Mouse (Mus musculus): ENCODE data around the gene Med15. TPM values are rescaled to one million over a fixed set of nuclear protein-coding genes. Genes with fewer than 3 reads are reported as not detected.
"Not testable (repeated sequence)": the region's sequence is repeated elsewhere in the genome, so short reads cannot be mapped to it uniquely, and the experiment has no call there.

Med15 gene
- polyA plus RNA-seq, 1 experiment from 2014 or later: 53.3 TPM

- H3K4me3 ChIP-seq: peak overlapping the region; percentile 74
- WGBS: 49% methylated on average over 9 of the region's 9 CpGs
- H3K9me3 ChIP-seq: no peaks in the 10 kb centered on the region
- H3K9ac ChIP-seq: peak overlapping the region; percentile 97
- peak overlapping the region; percentile 84 for H3K27ac ChIP-seq
- H3K36me3 ChIP-seq: peaks cover 8% of the 10 kb centered on the region; the same call in 1 of the 2 replicates
- ATAC-seq (ENCODE audit: insufficient number of reproducible peaks, insufficient read depth, low FRiP score, low TSS enrichment, low read depth): no peak
- no peaks in the 10 kb centered on the region for H3K27me3 ChIP-seq
- H3K4me2 ChIP-seq: peak overlapping the region; percentile 90
- peaks cover 31% of the 10 kb centered on the region for H3K4me1 ChIP-seq
Observed at GRCm38 (mm10) chr16:17758902-17759301, 26.2 kb upstream of the Med15 start.

GRCm38 (mm10) chr16:17757756-17758155 is 25.1 kb upstream of the Med15 start:
- no peaks in the 10 kb centered on the region for H3K9me3 ChIP-seq

GRCm38 (mm10) chr16:17753686-17754085 is 21.0 kb upstream of the Med15 start:
- no peak overlapping the region for H3K9ac ChIP-seq
- no peaks in the 10 kb centered on the region for H3K27me3 ChIP-seq
- H3K4me1 ChIP-seq: peaks cover 6% of the 10 kb centered on the region
- H3K4me2 ChIP-seq: no peak overlapping the region
- no peak overlapping the region for H3K4me3 ChIP-seq
- no peaks in the 10 kb centered on the region for H3K9me3 ChIP-seq
- H3K36me3 ChIP-seq: no peaks in the 10 kb centered on the region
- peak overlapping the region; percentile 72; the same call in 1 of the 2 replicates for H3K27ac ChIP-seq
- WGBS: 53% methylated on average over 1 of the region's 1 CpGs
- ATAC-seq (ENCODE audit: insufficient number of reproducible peaks, insufficient read depth, low FRiP score, low TSS enrichment, low read depth): no peak

More at GRCm38 (mm10) chr16:17757756-17758155, 25.1 kb upstream of the Med15 start:
- H3K4me2 ChIP-seq: no peak overlapping the region
- ATAC-seq (ENCODE audit: insufficient number of reproducible peaks, insufficient read depth, low FRiP score, low TSS enrichment, low read depth): no peak
- H3K9ac ChIP-seq: no peak overlapping the region
- H3K27ac ChIP-seq: no peak overlapping the region
- no peak overlapping the region for H3K4me3 ChIP-seq
- H3K27me3 ChIP-seq: no peaks in the 10 kb centered on the region
- peaks cover 33% of the 10 kb centered on the region for H3K4me1 ChIP-seq
- WGBS: 90% methylated on average over 1 of the region's 1 CpGs
- H3K36me3 ChIP-seq: peaks cover 6% of the 10 kb centered on the region; the same call in 1 of the 2 replicates

- no peaks in the 10 kb centered on the region for H3K27me3 ChIP-seq
Observed at GRCm38 (mm10) chr16:17753001-17753400, 20.3 kb upstream of the Med15 start.

GRCm38 (mm10) chr16:17745067-17745466 is 12.4 kb upstream of the Med15 start:
- no peak overlapping the region for H3K9ac ChIP-seq
- ATAC-seq (ENCODE audit: insufficient number of reproducible peaks, insufficient read depth, low FRiP score, low TSS enrichment, low read depth): no peak
- H3K4me1 ChIP-seq: no peaks in the 10 kb centered on the region
- no peak overlapping the region for H3K4me3 ChIP-seq
- 74% methylated on average over 2 of the region's 2 CpGs for WGBS
- no peak overlapping the region for H3K4me2 ChIP-seq
- H3K9me3 ChIP-seq: peaks cover 3% of the 10 kb centered on the region; the same call in 1 of the 2 replicates
- no peaks in the 10 kb centered on the region for H3K27me3 ChIP-seq
- no peak overlapping the region for H3K27ac ChIP-seq
- no peaks in the 10 kb centered on the region for H3K36me3 ChIP-seq

More at GRCm38 (mm10) chr16:17753001-17753400, 20.3 kb upstream of the Med15 start:
- H3K4me1 ChIP-seq: 0 out of 2 replicates have a peak, but pooled peaks cover 4% of the 10 kb centered on the region
- 24% methylated on average over 3 of the region's 3 CpGs for WGBS
- no peak overlapping the region for H3K4me3 ChIP-seq
- H3K9ac ChIP-seq: no peak overlapping the region
- H3K36me3 ChIP-seq: no peaks in the 10 kb centered on the region
- no peak overlapping the region for H3K4me2 ChIP-seq
- H3K27ac ChIP-seq: peak overlapping the region; percentile 72
- ATAC-seq (ENCODE audit: insufficient number of reproducible peaks, insufficient read depth, low FRiP score, low TSS enrichment, low read depth): peak; percentile 69; the same call in 1 of the 2 replicates
- H3K9me3 ChIP-seq: no peaks in the 10 kb centered on the region

- Histone ChIP-seq H3K4me2 (no peak overlapping the region), H3K9ac (no peak overlapping the region), H3K4me1 (no peaks in the 10 kb centered on the region), H3K9me3 (peaks cover 3% of the 10 kb centered on the region; the same call in 1 of the 2 replicates), H3K36me3 (no peaks in the 10 kb centered on the region), H3K4me3 (no peak overlapping the region), H3K27me3 (no peaks in the 10 kb centered on the region), H3K27ac (no peak overlapping the region)
- 10% methylated on average over 1 of the region's 1 CpGs for WGBS
- ATAC-seq (ENCODE audit: insufficient number of reproducible peaks, insufficient read depth, low FRiP score, low TSS enrichment, low read depth): no peak
Observed at GRCm38 (mm10) chr16:17744536-17744935, 11.8 kb upstream of the Med15 start.

- WGBS: 46% methylated on average over 4 of the region's 4 CpGs
Observed at GRCm38 (mm10) chr16:17743279-17743678, 10.6 kb upstream of the Med15 start.

GRCm38 (mm10) chr16:17742810-17743209 is 10.1 kb upstream of the Med15 start:
- WGBS: 76% methylated on average over 1 of the region's 1 CpGs
- ATAC-seq (ENCODE audit: insufficient number of reproducible peaks, insufficient read depth, low FRiP score, low TSS enrichment, low read depth): no peak
- H3K4me3 ChIP-seq: no peak overlapping the region
- no peak overlapping the region for H3K4me2 ChIP-seq
- H3K9ac ChIP-seq: no peak overlapping the region
- H3K27me3 ChIP-seq: no peaks in the 10 kb centered on the region
- peaks cover 3% of the 10 kb centered on the region; the same call in 1 of the 2 replicates for H3K9me3 ChIP-seq
- H3K36me3 ChIP-seq: no peaks in the 10 kb centered on the region
- H3K4me1 ChIP-seq: no peaks in the 10 kb centered on the region
- no peak overlapping the region for H3K27ac ChIP-seq

More at GRCm38 (mm10) chr16:17743279-17743678, 10.6 kb upstream of the Med15 start:
- Histone ChIP-seq H3K4me1 (no peaks in the 10 kb centered on the region), H3K4me3 (no peak overlapping the region), H3K27ac (no peak overlapping the region), H3K4me2 (no peak overlapping the region), H3K27me3 (no peaks in the 10 kb centered on the region), H3K9me3 (peaks cover 3% of the 10 kb centered on the region; the same call in 1 of the 2 replicates), H3K36me3 (no peaks in the 10 kb centered on the region), H3K9ac (no peak overlapping the region)
- no peak for ATAC-seq (ENCODE audit: insufficient number of reproducible peaks, insufficient read depth, low FRiP score, low TSS enrichment, low read depth)

- WGBS: 78% methylated on average over 4 of the region's 4 CpGs
- Histone ChIP-seq H3K27me3 (0 out of 2 replicates have a peak, but pooled peaks cover 4% of the 10 kb centered on the region), H3K27ac (no peak overlapping the region), H3K4me1 (no peaks in the 10 kb centered on the region), H3K9me3 (no peaks in the 10 kb centered on the region; the same call in 1 of the 2 replicates), H3K4me2 (no peak overlapping the region), H3K4me3 (no peak overlapping the region), H3K9ac (no peak overlapping the region), H3K36me3 (no peaks in the 10 kb centered on the region)
- no peak for ATAC-seq (ENCODE audit: insufficient number of reproducible peaks, insufficient read depth, low FRiP score, low TSS enrichment, low read depth)
Observed at GRCm38 (mm10) chr16:17740080-17740479, 7.4 kb upstream of the Med15 start.

GRCm38 (mm10) chr16:17736156-17736555 is 3.5 kb upstream of the Med15 start:
- H3K36me3 ChIP-seq: no peaks in the 10 kb centered on the region
- no peak overlapping the region for H3K4me2 ChIP-seq
- no peak overlapping the region for H3K27ac ChIP-seq
- H3K9ac ChIP-seq: no peak overlapping the region
- 58% methylated on average over 4 of the region's 4 CpGs for WGBS
- no peak overlapping the region for H3K4me3 ChIP-seq
- no peaks in the 10 kb centered on the region for H3K9me3 ChIP-seq
- ATAC-seq (ENCODE audit: insufficient number of reproducible peaks, insufficient read depth, low FRiP score, low TSS enrichment, low read depth): no peak
- H3K4me1 ChIP-seq: no peaks in the 10 kb centered on the region
- H3K27me3 ChIP-seq: peaks cover 8% of the 10 kb centered on the region

GRCm38 (mm10) chr16:17734872-17735271 is 2.2 kb upstream of the Med15 start:
- H3K4me1 ChIP-seq; H3K4me3 ChIP-seq; H3K4me2 ChIP-seq; H3K27ac ChIP-seq; H3K9ac ChIP-seq; H3K36me3 ChIP-seq; H3K27me3 ChIP-seq; H3K9me3 ChIP-seq; ATAC-seq (ENCODE audit: insufficient number of reproducible peaks, insufficient read depth, low FRiP score, low TSS enrichment, low read depth): not testable (repeated sequence)
- WGBS: 81% methylated on average over 6 of the region's 6 CpGs

GRCm38 (mm10) chr16:17733646-17734045 is 955 bp upstream of the Med15 start:
- Histone ChIP-seq H3K9me3 (no peaks in the 10 kb centered on the region), H3K4me1 (no peaks in the 10 kb centered on the region), H3K9ac (no peak overlapping the region), H3K4me3 (no peak overlapping the region), H3K4me2 (peak overlapping the region; percentile 47), H3K27ac (no peak overlapping the region), H3K36me3 (no peaks in the 10 kb centered on the region), H3K27me3 (peaks cover 8% of the 10 kb centered on the region)
- WGBS: 69% methylated on average over 2 of the region's 2 CpGs
- ATAC-seq (ENCODE audit: insufficient number of reproducible peaks, insufficient read depth, low FRiP score, low TSS enrichment, low read depth): no peak

Measured in embryonic facial prominence, embryonic 13.5 days (tissue).